Mouse (Mus musculus) midbrain, embryonic 11.5 days (tissue): ENCODE data around the gene Crot. TPM values are rescaled to one million over a fixed set of nuclear protein-coding genes. Genes with fewer than 3 reads are reported as not detected.

Experiments
- ATAC-seq: fragments of 200-750 bp; cut with Nextera tagmentation; 2 replicates; pipeline ENCODE4 v1.8.0; 2017; ENCODE audit warnings: moderate TSS enrichment, moderate library complexity; ENCODE audit not compliant: low FRiP score
- DNase-seq: peaks from one replicate; pipeline ENCODE4 v3.0.0; 2015; ENCODE audit warnings: low spot score; ENCODE audit errors: missing footprints
- H3K27ac ChIP-seq: fragments of 300-500 bp; sonication (generic); 2 replicates; pipeline ENCODE4 v1.5.1; 2014; ENCODE audit warnings: low read depth, low read length
- H3K27me3 ChIP-seq: fragments of 300-500 bp; sonication (generic); 2 replicates; pipeline ENCODE4 v1.6.1; 2014; ENCODE audit warnings: mild to moderate bottlenecking, low read length, moderate library complexity, mixed read lengths; ENCODE audit not compliant: control insufficient read depth, insufficient read depth
- H3K36me3 ChIP-seq: fragments of 300-500 bp; sonication (generic); 2 replicates; pipeline ENCODE4 v1.6.1; 2014; ENCODE audit warnings: mild to moderate bottlenecking, low read length, moderate library complexity, mixed read lengths; ENCODE audit not compliant: control insufficient read depth, insufficient read depth
- H3K4me1 ChIP-seq: fragments of 300-500 bp; sonication (generic); 2 replicates; pipeline ENCODE4 v1.6.1; 2014; ENCODE audit warnings: low read length; ENCODE audit not compliant: control insufficient read depth, insufficient read depth
- H3K4me2 ChIP-seq: fragments of 300-500 bp; sonication (generic); 2 replicates; pipeline ENCODE4 v1.6.1; 2014; ENCODE audit warnings: mild to moderate bottlenecking, moderate library complexity
- H3K4me3 ChIP-seq: fragments of 300-500 bp; sonication (generic); 2 replicates; pipeline ENCODE4 v1.5.1; 2014; ENCODE audit warnings: low read depth, low read length
- H3K9ac ChIP-seq: fragments of 300-500 bp; sonication (generic); 2 replicates; pipeline ENCODE4 v1.6.1; 2014; ENCODE audit warnings: low read length
- H3K9me3 ChIP-seq: fragments of 300-500 bp; sonication (generic); 2 replicates; pipeline ENCODE4 v1.6.1; 2016; ENCODE audit warnings: low read length; ENCODE audit not compliant: control insufficient read depth
- WGBS: fragments of 180-500 bp; shearing (Covaris S2); extraction: QIAGEN DNeasy Blood & Tissue Kit; methylation state at CpG from one replicate; pipeline ENCODE4 v1.1.7; 2014; 5-methylcytosine and 5-hydroxymethylcytosine counted together
- polyA plus RNA-seq: library from polyadenylated mRNA; unstranded; fragments of >200 nt; fragmentation: Nextera tagmentation; extraction: Ambion mirVana; gene quantifications from 2 replicates; pipeline ENCODE4 v1.2.1, GENCODE M21; 2014

The Crot gene
- polyA plus RNA-seq, 1 experiment from 2014 or later, result 29.1 TPM

- Histone ChIP-seq H3K4me1 (no peaks in the 10 kb centered on the region), H3K27me3 (no peaks in the 10 kb centered on the region), H3K9ac (no peak overlapping the region), H3K27ac (no peak overlapping the region), H3K4me2 (no peak overlapping the region), H3K9me3 (no peaks in the 10 kb centered on the region), H3K4me3 (no peak overlapping the region), H3K36me3 (no peaks in the 10 kb centered on the region)
- WGBS, result 82% methylated on average over 4 of the region's 4 CpGs
- ATAC-seq (no peak), DNase-seq (no peak)
Observed at GRCm38 (mm10) chr5:9035457-9035856, 38.3 kb upstream of the Crot start.

DNA sequence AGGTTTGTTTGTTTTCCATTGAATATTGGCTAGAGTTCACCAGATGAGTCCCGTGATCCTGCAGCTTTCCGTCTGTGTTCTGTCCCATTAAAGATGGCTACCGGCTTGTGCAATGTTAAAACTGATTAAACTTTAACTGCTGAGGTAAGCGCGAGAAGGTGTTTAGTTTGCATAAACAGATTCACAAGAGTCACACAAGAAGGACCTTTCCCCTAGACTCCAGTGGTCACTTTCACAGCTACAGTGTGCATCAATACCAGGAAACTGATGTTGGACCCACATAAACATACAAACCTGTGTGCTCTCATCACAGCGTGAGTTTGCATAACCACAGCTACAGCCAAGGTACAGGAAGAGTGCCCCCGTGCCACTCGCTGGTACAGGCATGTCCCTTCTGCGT is 37.4 kb upstream of the Crot start:
- H3K4me2 ChIP-seq, result no peak overlapping the region
- no peaks in the 10 kb centered on the region for H3K27me3 ChIP-seq
- no peaks in the 10 kb centered on the region for H3K4me1 ChIP-seq
- no peak overlapping the region for H3K4me3 ChIP-seq
- ATAC-seq (no peak), DNase-seq (peak; percentile 69)
- H3K9ac ChIP-seq, result no peak overlapping the region
- no peaks in the 10 kb centered on the region for H3K9me3 ChIP-seq
- H3K36me3 ChIP-seq, result no peaks in the 10 kb centered on the region
- no peak overlapping the region for H3K27ac ChIP-seq
- WGBS, result 96% methylated on average over 9 of the region's 9 CpGs

DNA sequence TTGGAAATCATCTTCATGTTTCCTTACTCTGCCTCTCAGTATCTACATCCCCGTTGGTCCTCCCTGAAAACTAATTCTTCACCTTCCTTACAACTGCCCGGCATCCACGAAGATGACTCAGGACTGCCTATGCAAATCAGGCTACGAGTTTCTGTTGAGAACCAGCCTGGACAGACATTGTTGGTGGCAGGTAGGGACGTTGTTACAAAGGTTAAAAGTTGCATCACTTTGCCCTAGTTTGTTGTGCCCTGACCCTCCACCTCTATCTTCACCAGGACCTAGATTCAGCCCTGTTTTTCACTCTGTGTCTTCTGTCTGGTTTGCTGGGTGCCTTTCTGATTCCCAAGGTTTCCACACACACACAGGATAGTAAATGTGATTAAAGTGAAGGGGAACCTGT is 36.7 kb upstream of the Crot start:
- 90% methylated on average over 5 of the region's 5 CpGs for WGBS
- ATAC-seq (no peak), DNase-seq (no peak)
- Histone ChIP-seq H3K4me3 (no peak overlapping the region), H3K27me3 (no peaks in the 10 kb centered on the region), H3K9me3 (no peaks in the 10 kb centered on the region), H3K4me1 (no peaks in the 10 kb centered on the region), H3K36me3 (no peaks in the 10 kb centered on the region), H3K27ac (no peak overlapping the region), H3K9ac (no peak overlapping the region), H3K4me2 (no peak overlapping the region)

DNA sequence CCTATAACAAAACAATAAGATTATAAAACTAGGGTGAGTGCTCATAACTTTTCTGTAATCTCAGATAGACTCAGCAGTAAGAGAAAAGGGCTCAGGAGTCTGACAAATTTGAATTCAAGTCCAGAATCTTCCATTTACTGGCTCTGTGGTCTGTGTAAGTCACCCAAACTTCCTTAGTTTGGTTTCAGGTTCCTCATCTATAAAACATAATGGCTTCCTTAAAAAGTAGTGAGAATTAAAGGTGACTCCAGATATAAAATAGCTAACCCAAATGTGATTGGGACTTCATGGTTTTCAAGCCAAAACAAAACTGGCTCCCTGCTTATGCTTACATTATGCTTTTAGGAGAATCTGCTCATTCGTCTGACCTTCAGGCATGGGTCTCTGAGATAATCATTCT is 35.5 kb upstream of the Crot start:
- no peak for ATAC-seq
- Histone ChIP-seq H3K4me3 (no peak overlapping the region), H3K27ac (no peak overlapping the region), H3K4me1 (no peaks in the 10 kb centered on the region), H3K27me3 (no peaks in the 10 kb centered on the region), H3K9me3 (no peaks in the 10 kb centered on the region), H3K4me2 (no peak overlapping the region), H3K9ac (no peak overlapping the region), H3K36me3 (no peaks in the 10 kb centered on the region)
- DNase-seq, result no peak
- WGBS, result 96% methylated on average over 1 of the region's 1 CpGs

DNA sequence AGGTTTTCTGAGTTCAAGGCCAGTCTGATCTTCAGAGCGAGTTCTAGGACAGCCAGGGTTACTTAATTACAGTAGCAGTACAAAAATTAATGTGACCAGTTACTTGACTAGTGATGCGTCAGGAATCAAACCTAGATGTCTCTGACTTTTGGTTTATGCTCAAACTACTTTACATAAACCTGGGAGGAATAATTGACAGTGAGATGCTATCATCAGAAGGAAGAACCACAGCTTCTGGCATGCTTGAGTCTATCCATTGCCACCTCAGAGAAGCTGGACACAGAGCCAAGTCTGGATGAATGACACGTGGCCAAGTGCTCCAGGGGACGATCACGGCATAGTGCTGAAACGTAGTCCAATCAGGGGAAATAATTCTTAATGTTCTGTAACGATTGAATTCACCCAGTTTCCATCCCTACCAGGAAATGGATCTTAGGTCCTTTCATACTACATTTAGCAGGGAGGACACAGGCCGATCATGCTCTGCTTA is 35.0 kb upstream of the Crot start:
- whole genome bisulfite sequencing, result 92% methylated on average over 8 of the region's 8 CpGs
- H3K4me3 ChIP-seq, result no peak overlapping the region
- ATAC-seq (no peak), DNase-seq (no peak)
- no peaks in the 10 kb centered on the region for H3K27me3 ChIP-seq
- H3K27ac ChIP-seq, result no peak overlapping the region
- no peaks in the 10 kb centered on the region for H3K4me1 ChIP-seq
- no peaks in the 10 kb centered on the region for H3K36me3 ChIP-seq
- H3K9me3 ChIP-seq, result no peaks in the 10 kb centered on the region
- no peak overlapping the region for H3K4me2 ChIP-seq
- H3K9ac ChIP-seq, result no peak overlapping the region

- WGBS, result 100% methylated on average over 1 of the region's 1 CpGs
- no peak for ATAC-seq
- Histone ChIP-seq H3K4me2 (no peak overlapping the region), H3K36me3 (no peaks in the 10 kb centered on the region), H3K9me3 (no peaks in the 10 kb centered on the region), H3K27ac (no peak overlapping the region), H3K4me3 (no peak overlapping the region), H3K27me3 (no peaks in the 10 kb centered on the region), H3K4me1 (no peaks in the 10 kb centered on the region), H3K9ac (no peak overlapping the region)
- DNase-seq, result no peak
Observed at GRCm38 (mm10) chr5:9028266-9028841, 31.2 kb upstream of the Crot start.

DNA sequence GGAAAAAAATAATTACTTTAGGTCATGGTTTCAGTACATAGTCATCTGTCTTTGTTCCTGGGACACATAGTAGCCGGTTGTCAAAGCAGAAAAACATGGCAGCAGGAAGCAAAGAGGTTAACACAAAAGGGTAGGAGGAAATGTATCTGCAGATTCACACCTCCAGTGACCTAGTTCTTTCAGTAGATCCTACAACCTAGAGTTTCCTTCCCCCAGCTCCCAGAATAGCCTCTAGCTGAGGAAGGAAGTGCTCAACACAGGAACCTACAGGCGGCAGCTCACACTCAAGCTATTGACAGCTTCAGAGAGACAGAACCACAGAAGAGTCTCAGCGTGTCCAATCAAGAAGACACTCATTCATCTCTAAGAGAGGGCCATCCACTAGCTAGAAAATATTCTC is 18.2 kb upstream of the Crot start:
- Histone ChIP-seq H3K36me3 (no peaks in the 10 kb centered on the region), H3K4me1 (no peaks in the 10 kb centered on the region), H3K9me3 (no peaks in the 10 kb centered on the region), H3K4me2 (no peak overlapping the region), H3K4me3 (no peak overlapping the region), H3K9ac (no peak overlapping the region), H3K27ac (no peak overlapping the region), H3K27me3 (no peaks in the 10 kb centered on the region)
- ATAC-seq (no peak), DNase-seq (no peak)
- WGBS, result 80% methylated on average over 3 of the region's 3 CpGs

DNA sequence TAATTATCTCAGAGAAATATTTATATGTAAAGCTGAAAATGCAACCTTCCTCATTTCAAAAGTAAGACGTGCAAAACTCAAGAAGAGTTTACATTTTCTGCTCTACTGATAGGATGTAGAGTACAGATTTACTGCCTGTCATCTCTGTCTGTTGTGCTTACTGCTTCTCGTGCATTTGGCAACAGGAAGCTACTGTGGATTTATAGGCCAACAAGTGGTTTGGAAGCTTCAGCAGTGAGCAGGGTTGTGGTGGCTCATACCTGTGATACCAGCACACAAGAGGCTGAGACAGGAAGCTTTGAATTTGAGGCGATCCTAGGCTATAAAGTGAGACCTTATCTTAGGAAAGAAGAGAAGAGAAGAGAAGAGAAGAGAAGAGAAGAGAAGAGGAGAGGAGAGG is 17.6 kb upstream of the Crot start:
- ATAC-seq, result no peak
- no peaks in the 10 kb centered on the region for H3K36me3 ChIP-seq
- 84% methylated on average over 3 of the region's 3 CpGs for WGBS
- DNase-seq, result no peak
- H3K27me3 ChIP-seq, result no peaks in the 10 kb centered on the region
- no peak overlapping the region for H3K4me3 ChIP-seq
- H3K4me1 ChIP-seq, result no peaks in the 10 kb centered on the region
- H3K4me2 ChIP-seq, result no peak overlapping the region
- no peak overlapping the region for H3K27ac ChIP-seq
- no peaks in the 10 kb centered on the region for H3K9me3 ChIP-seq
- H3K9ac ChIP-seq, result no peak overlapping the region

GRCm38 (mm10) chr5:9011374-9011773 is 14.2 kb upstream of the Crot start:
- no peak for ATAC-seq
- Histone ChIP-seq H3K9ac (no peak overlapping the region), H3K27me3 (no peaks in the 10 kb centered on the region), H3K36me3 (no peaks in the 10 kb centered on the region), H3K9me3 (no peaks in the 10 kb centered on the region), H3K4me3 (no peak overlapping the region), H3K4me1 (no peaks in the 10 kb centered on the region), H3K27ac (no peak overlapping the region), H3K4me2 (no peak overlapping the region)
- 76% methylated on average over 8 of the region's 8 CpGs for WGBS
- DNase-seq, result no peak
